Mouse (Mus musculus) testis, adult 2 months (tissue): Measurements from ENCODE around the gene Lrch2.

Source experiments
- CTCF ChIP-seq: fragments of 200-500 bp; IDR thresholded peaks from 2 replicates; pipeline ENCODE4 v1.5.1; 2012; ENCODE audit warnings: low read depth, mild to moderate bottlenecking, inconsistent platforms, low read length, moderate library complexity; ENCODE audit not compliant: control insufficient read depth, insufficient read depth, insufficient replicate concordance
- POLR2A ChIP-seq: fragments of 200-500 bp; IDR thresholded peaks from 2 replicates; pipeline ENCODE4 v1.6.1; 2012; ENCODE audit warnings: low read depth, mild to moderate bottlenecking, inconsistent platforms, low read length, moderate library complexity; ENCODE audit not compliant: control insufficient read depth

- TF ChIP-seq CTCF (no peak), POLR2A (no peak)
Observed at GRCm38 (mm10) chrX:147429129-147429528, 124.8 kb downstream of the Lrch2 start, which contains the start of gene Il13ra2.
